11 mouse cellular contexts compared by ENCODE assay signal in the genomic region with DNA sequence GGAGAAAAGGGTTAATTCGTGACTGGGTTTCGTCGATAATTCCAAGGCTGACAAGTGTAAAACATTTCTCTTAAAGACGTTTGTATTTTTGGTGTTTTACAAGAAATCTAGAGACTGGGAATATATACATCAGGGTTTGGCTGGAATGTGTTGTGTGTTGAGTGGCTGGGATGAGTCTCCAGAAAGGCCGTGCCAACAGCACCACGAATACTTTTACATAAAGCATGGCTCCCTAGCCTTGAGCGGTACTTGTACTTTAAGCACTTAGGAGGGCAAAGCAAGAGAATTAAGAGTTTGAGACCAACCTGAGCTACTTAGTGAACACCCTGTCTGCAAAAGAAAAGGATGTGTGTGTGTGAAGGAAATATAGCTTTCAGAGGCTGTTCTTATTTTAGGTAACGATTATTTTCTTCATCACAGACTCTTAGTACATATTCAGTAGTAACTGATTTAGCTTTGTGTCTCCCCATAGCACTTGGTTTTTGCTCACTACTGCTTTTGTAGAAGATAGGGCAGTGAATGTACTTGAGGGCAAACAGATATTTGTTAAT. TPM values are rescaled to one million over a fixed set of nuclear protein-coding genes. Genes with fewer than 3 reads are reported as not detected.
DNase-seq lines count a peak whose midpoint lies in the region; ATAC-seq and TF ChIP-seq lines count a peak whose summit lies in the region.
"Had no signal": no experiment of that assay in that cellular context is flagged by ENCODE, and none has a peak within 500 bp of the region (broad histone marks: within the 10 kb centered on the region; RNA-seq: fewer than 3 reads in every experiment).

No protein-coding gene starts in this region.

- no peaks in the 10 kb centered on the region for H3K9me3 ChIP-seq in embryonic facial prominence, embryonic 15.5 days (replicated peaks)
- H3K9me3 ChIP-seq in hindbrain, postnatal 0 days (ENCODE audit: low read length): no peaks in the 10 kb centered on the region
- H3K9me3 ChIP-seq in neural tube, embryonic 14.5 days (ENCODE audit: control insufficient read depth, low read length): no peaks in the 10 kb centered on the region

- no peak overlapping the region for H3K4me3 ChIP-seq in embryonic facial prominence, embryonic 15.5 days (replicated peaks)
- no peak overlapping the region for H3K4me3 ChIP-seq in hindbrain, postnatal 0 days (ENCODE audit: low read length)
- no peak overlapping the region for H3K4me3 ChIP-seq in neural tube, embryonic 14.5 days (ENCODE audit: low read depth, low read length)

- H3K4me1 ChIP-seq in embryonic facial prominence, embryonic 15.5 days: peaks cover 8% of the 10 kb centered on the region
- no peaks in the 10 kb centered on the region for H3K4me1 ChIP-seq in hindbrain, postnatal 0 days (ENCODE audit: insufficient read depth, low read length)
- no peaks in the 10 kb centered on the region for H3K4me1 ChIP-seq in neural tube, embryonic 14.5 days (ENCODE audit: control insufficient read depth, insufficient read depth, low read length)

- H3K27ac ChIP-seq in embryonic facial prominence, embryonic 15.5 days (replicated peaks): peak overlapping the region; percentile 83; the same call in 1 of the 2 replicates
- H3K27ac ChIP-seq in hindbrain, postnatal 0 days: no peak overlapping the region
- no peak overlapping the region for H3K27ac ChIP-seq in neural tube, embryonic 14.5 days (ENCODE audit: low read depth, low read length)

- no peak overlapping the region for H3K9ac ChIP-seq in embryonic facial prominence, embryonic 15.5 days
- no peak overlapping the region for H3K9ac ChIP-seq in hindbrain, postnatal 0 days (replicated peaks; ENCODE audit: low read length)
- H3K9ac ChIP-seq in neural tube, embryonic 14.5 days (replicated peaks; ENCODE audit: low read depth, low read length): no peak overlapping the region
- H3K9ac ChIP-seq: liver, postnatal 0 days had no signal

- 17% methylated on average over 8 of the region's 8 CpGs for WGBS in embryonic facial prominence, embryonic 15.5 days
- 24% methylated on average over 8 of the region's 8 CpGs for WGBS in hindbrain, postnatal 0 days
- 40% methylated on average over 8 of the region's 8 CpGs for WGBS in neural tube, embryonic 14.5 days

- no peaks in the 10 kb centered on the region for H3K36me3 ChIP-seq in embryonic facial prominence, embryonic 15.5 days
- no peaks in the 10 kb centered on the region for H3K36me3 ChIP-seq in hindbrain, postnatal 0 days (ENCODE audit: insufficient read depth, low read length)
- no peaks in the 10 kb centered on the region for H3K36me3 ChIP-seq in neural tube, embryonic 14.5 days (ENCODE audit: control insufficient read depth, insufficient read depth, low read length)

- ATAC-seq in embryonic facial prominence, embryonic 15.5 days (ENCODE audit: insufficient number of reproducible peaks, low FRiP score, low TSS enrichment, low read depth): no peak
- ATAC-seq in hindbrain, postnatal 0 days: no peak
- no peak for ATAC-seq in neural tube, embryonic 14.5 days (ENCODE audit: low read depth)
- ATAC-seq: liver, postnatal 0 days had no signal

- H3K27me3 ChIP-seq in embryonic facial prominence, embryonic 15.5 days: peaks cover 65% of the 10 kb centered on the region
- H3K27me3 ChIP-seq in hindbrain, postnatal 0 days (ENCODE audit: insufficient read depth, low read length): peaks cover 22% of the 10 kb centered on the region
- peaks cover 9% of the 10 kb centered on the region; the same call in 1 of the 2 replicates for H3K27me3 ChIP-seq in neural tube, embryonic 14.5 days (ENCODE audit: control insufficient read depth, insufficient read depth, low read length)

- peak; percentile 44 for DNase-seq in retina, embryonic 14.5 days (ENCODE audit: low spot score)
- DNase-seq in retina, postnatal 1 day: no peak
- DNase-seq in hindbrain, postnatal 0 days (ENCODE audit: low spot score): no peak
- DNase-seq in ovary, postnatal 36 days (ENCODE audit: low spot score): no peak
- DNase-seq in adipocyte (ENCODE audit: low spot score): no peak
- no peak for DNase-seq in lung, postnatal 25 days (ENCODE audit: low spot score)
- DNase-seq: cerebellum, adult 11 months; liver, postnatal 0 days had no signal

- TF ChIP-seq CTCF in hindbrain, postnatal 0 days (IDR thresholded peaks at IDR 0.05; ENCODE audit: low read depth): no peak

- peak overlapping the region; percentile 61 for H3K4me2 ChIP-seq in embryonic facial prominence, embryonic 15.5 days (replicated peaks)
- H3K4me2 ChIP-seq in hindbrain, postnatal 0 days (ENCODE audit: low read depth, low read length): peak overlapping the region; percentile 56; the same call in 1 of the 2 replicates
- peak overlapping the region; percentile 47; the same call in 1 of the 2 replicates for H3K4me2 ChIP-seq in neural tube, embryonic 14.5 days (ENCODE audit: low read depth, low read length)

RNA-seq across cellular contexts. Expression of gene Zdbf2, which starts 0.9 kb away (rescaled TPM):
- 16.1 and 19.3 TPM in 2 replicates for polyA plus RNA-seq in embryonic facial prominence, embryonic 15.5 days (2015; fragmentation: Nextera tagmentation; extraction: Ambion mirVana)
- 17.4 and 30.5 TPM in 2 replicates for total RNA-seq in hindbrain, postnatal 0 days (2014; rRNA removed)
- 36.4 and 38.2 TPM in 2 replicates for polyA plus RNA-seq in hindbrain, postnatal 0 days (2015; fragmentation: Nextera tagmentation; extraction: Ambion mirVana)
- polyA plus RNA-seq in neural tube, embryonic 14.5 days (2014; fragmentation: Nextera tagmentation; extraction: Ambion mirVana): 25.6 and 36.0 TPM in 2 replicates
- total RNA-seq: MEL had no signal

RNA-seq across cellular contexts. Expression of gene Gpr1, which starts 57.9 kb away (rescaled TPM):
- 0.11 and 0.33 TPM in 2 replicates for polyA plus RNA-seq in embryonic facial prominence, embryonic 15.5 days (2015; fragmentation: Nextera tagmentation; extraction: Ambion mirVana)
- total RNA-seq in hindbrain, postnatal 0 days (2014; rRNA removed): 1.2 TPM in 1 of 2 replicates, not detected in the other
- polyA plus RNA-seq in hindbrain, postnatal 0 days (2015; fragmentation: Nextera tagmentation; extraction: Ambion mirVana): 0.34 and 0.48 TPM in 2 replicates
- 0.73 and 1.3 TPM in 2 replicates for polyA plus RNA-seq in neural tube, embryonic 14.5 days (2014; fragmentation: Nextera tagmentation; extraction: Ambion mirVana)
- total RNA-seq: MEL had no signal
